Mouse (Mus musculus): ENCODE measurements around the gene Mrps18c. TPM values are rescaled to one million over a fixed set of nuclear protein-coding genes. Genes with fewer than 3 reads are reported as not detected.
A peak's percentile ranks its signal among the peaks of the same experiment; 100 is the strongest.

The Mrps18c gene
- polyA plus RNA-seq, 1 experiment: 142 TPM

DNA sequence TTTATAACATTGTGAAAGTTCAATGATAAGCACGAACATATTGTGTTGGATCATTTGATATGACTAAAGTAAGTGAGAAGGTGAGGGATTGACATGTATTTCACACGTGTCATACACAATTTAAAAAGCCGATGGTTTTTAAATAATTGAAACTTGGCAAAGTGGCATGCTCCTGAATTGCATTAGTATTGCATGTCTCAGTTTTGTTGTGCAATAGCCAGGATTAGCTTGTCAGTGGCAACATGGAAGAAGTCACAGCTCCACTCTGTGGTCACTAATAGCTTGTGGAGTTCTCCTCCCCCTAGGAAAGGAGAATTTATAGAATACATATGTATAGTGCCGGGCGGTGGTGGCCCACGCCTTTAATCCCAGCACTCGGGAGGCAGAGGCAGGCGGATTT is 22.9 kb downstream of the Mrps18c start:
- Histone ChIP-seq H3K4me3 (ENCODE audit: insufficient read depth, low read length) (no peak overlapping the region), H3K4me1 (ENCODE audit: control insufficient read depth, insufficient read depth, low read length) (peaks cover 3% of the 10 kb centered on the region; the same call in 1 of the 2 replicates), H3K27ac (ENCODE audit: insufficient read depth, low read depth, low read length) (no peak overlapping the region)
- TF ChIP-seq CTCF (IDR thresholded peaks at IDR 0.05; ENCODE audit: low read depth, low read length) (no peak), POLR2A (IDR thresholded peaks at IDR 0.05; ENCODE audit: borderline replicate concordance, low read depth, low read length) (no peak)

DNA sequence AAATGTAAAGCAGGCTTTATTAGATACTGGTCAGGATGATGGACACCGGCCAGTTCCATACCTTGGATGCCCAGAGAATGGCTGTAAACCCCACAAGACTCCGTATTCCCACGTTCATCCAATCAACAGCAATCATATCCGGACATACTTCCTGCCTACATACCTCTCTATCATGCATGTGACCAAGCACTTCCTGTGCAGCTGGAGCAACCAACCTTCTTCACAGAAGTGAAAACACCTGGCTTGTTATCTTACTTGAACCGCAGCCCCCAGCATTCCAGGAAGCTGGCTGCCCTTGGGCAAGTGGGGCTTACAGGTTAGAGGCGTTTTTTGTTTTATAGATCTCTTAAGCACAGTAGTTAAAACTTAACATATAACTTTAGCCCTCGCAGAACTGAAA is 24.4 kb downstream of the Mrps18c start:
- no peak for TF ChIP-seq CTCF (IDR thresholded peaks at IDR 0.05; ENCODE audit: low read depth, low read length)
- TF ChIP-seq POLR2A (IDR thresholded peaks at IDR 0.05; ENCODE audit: borderline replicate concordance, low read depth, low read length): no peak
- no peak overlapping the region for H3K4me3 ChIP-seq (ENCODE audit: insufficient read depth, low read length)
- H3K4me1 ChIP-seq (ENCODE audit: control insufficient read depth, insufficient read depth, low read length): peaks cover 3% of the 10 kb centered on the region; the same call in 1 of the 2 replicates

DNA sequence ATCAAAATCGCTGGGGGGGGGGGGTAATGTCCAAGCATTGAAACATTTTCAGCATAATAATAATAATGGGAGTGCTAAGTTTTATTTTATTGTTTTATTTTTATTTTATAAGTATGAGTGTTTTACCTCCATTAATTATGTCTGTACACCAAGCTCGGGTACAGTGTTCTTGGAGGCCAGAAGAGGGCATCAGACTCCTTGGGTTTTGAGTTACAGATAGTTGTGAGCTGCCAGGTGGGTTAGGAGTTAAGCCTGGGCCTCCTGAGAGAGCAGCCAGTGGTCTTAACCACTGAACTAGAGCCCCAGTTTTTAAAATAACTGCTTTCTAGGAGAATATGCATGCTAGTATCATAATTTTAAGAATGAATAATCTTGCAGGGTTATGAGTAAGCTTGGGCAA is 27.5 kb downstream of the Mrps18c start:
- TF ChIP-seq POLR2A (IDR thresholded peaks at IDR 0.05; ENCODE audit: borderline replicate concordance, low read depth, low read length) (no peak), CTCF (IDR thresholded peaks at IDR 0.05; ENCODE audit: low read depth, low read length) (peak; percentile 26; the same call in 1 of the 2 replicates)
- H3K27ac ChIP-seq (ENCODE audit: insufficient read depth, low read depth, low read length): no peak overlapping the region
- no peaks in the 10 kb centered on the region for H3K4me1 ChIP-seq (ENCODE audit: control insufficient read depth, insufficient read depth, low read length)
- H3K4me3 ChIP-seq (ENCODE audit: insufficient read depth, low read length): no peak overlapping the region

More for the DNA sequence above, 24.4 kb downstream of the Mrps18c start:
- H3K27ac ChIP-seq (ENCODE audit: insufficient read depth, low read depth, low read length): no peak overlapping the region

- no peak for TF ChIP-seq CTCF (IDR thresholded peaks at IDR 0.05; ENCODE audit: low read depth, low read length)
- no peak for TF ChIP-seq POLR2A (IDR thresholded peaks at IDR 0.05; ENCODE audit: borderline replicate concordance, low read depth, low read length)
- H3K27ac ChIP-seq (ENCODE audit: insufficient read depth, low read depth, low read length): no peak overlapping the region
- no peak overlapping the region for H3K4me3 ChIP-seq (ENCODE audit: insufficient read depth, low read length)
- H3K4me1 ChIP-seq (ENCODE audit: control insufficient read depth, insufficient read depth, low read length): no peaks in the 10 kb centered on the region
These were observed 28.1 kb downstream of the Mrps18c start for GRCm38 (mm10) chr5:100826531-100826930.

GRCm38 (mm10) chr5:100828701-100829100 is 30.3 kb downstream of the Mrps18c start:
- Histone ChIP-seq H3K4me1 (ENCODE audit: control insufficient read depth, insufficient read depth, low read length) (no peaks in the 10 kb centered on the region), H3K4me3 (ENCODE audit: insufficient read depth, low read length) (no peak overlapping the region), H3K27ac (ENCODE audit: insufficient read depth, low read depth, low read length) (no peak overlapping the region)
- TF ChIP-seq CTCF (IDR thresholded peaks at IDR 0.05; ENCODE audit: low read depth, low read length) (no peak), POLR2A (IDR thresholded peaks at IDR 0.05; ENCODE audit: borderline replicate concordance, low read depth, low read length) (no peak)

GRCm38 (mm10) chr5:100832680-100833079 is 34.3 kb downstream of the Mrps18c start:
- Histone ChIP-seq H3K4me3 (ENCODE audit: insufficient read depth, low read length) (no peak overlapping the region), H3K4me1 (ENCODE audit: control insufficient read depth, insufficient read depth, low read length) (no peaks in the 10 kb centered on the region), H3K27ac (ENCODE audit: insufficient read depth, low read depth, low read length) (no peak overlapping the region)
- TF ChIP-seq CTCF (IDR thresholded peaks at IDR 0.05; ENCODE audit: low read depth, low read length): no peak
- no peak for TF ChIP-seq POLR2A (IDR thresholded peaks at IDR 0.05; ENCODE audit: borderline replicate concordance, low read depth, low read length)

GRCm38 (mm10) chr5:100833841-100834240 is 35.4 kb downstream of the Mrps18c start:
- TF ChIP-seq CTCF (IDR thresholded peaks at IDR 0.05; ENCODE audit: low read depth, low read length) (no peak), POLR2A (IDR thresholded peaks at IDR 0.05; ENCODE audit: borderline replicate concordance, low read depth, low read length) (no peak)
- no peaks in the 10 kb centered on the region for H3K4me1 ChIP-seq (ENCODE audit: control insufficient read depth, insufficient read depth, low read length)
- H3K4me3 ChIP-seq (ENCODE audit: insufficient read depth, low read length): no peak overlapping the region
- no peak overlapping the region for H3K27ac ChIP-seq (ENCODE audit: insufficient read depth, low read depth, low read length)

DNA sequence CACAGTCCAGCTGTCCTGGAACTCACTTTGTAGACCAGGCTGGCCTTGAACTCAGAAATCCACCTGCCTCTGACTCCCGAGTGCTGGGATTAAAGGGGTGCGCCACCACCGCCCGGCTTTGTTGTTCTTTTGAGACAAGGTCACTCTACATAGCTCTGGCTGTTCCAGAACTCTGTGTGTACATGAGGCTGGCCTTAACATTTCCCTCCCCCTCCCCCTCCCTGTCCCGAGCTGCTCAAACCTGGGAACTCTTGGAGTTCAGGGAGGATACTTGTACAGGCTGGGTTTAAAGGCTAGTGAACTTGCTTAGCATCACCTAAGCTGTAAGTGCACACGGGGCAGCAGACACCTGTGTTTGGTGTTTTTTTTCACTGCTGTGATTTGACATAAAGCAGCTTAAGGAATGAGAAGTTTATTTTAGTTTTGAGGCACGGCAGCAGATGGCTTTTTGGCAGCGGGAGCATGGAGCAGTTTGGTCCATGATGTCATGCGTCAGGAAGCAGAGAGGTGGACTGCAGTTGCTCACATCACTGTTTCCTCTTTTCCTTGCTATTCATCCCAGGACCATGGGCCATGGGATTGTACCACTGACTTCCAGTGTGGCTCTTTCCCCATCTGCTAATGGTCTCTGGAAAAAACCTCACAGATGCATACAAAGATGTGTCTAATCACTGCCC is 37.6 kb downstream of the Mrps18c start:
- TF ChIP-seq CTCF (IDR thresholded peaks at IDR 0.05; ENCODE audit: low read depth, low read length) (no peak), POLR2A (IDR thresholded peaks at IDR 0.05; ENCODE audit: borderline replicate concordance, low read depth, low read length) (no peak)
- Histone ChIP-seq H3K4me1 (ENCODE audit: control insufficient read depth, insufficient read depth, low read length) (no peaks in the 10 kb centered on the region), H3K27ac (ENCODE audit: insufficient read depth, low read depth, low read length) (no peak overlapping the region), H3K4me3 (ENCODE audit: insufficient read depth, low read length) (no peak overlapping the region)

DNA sequence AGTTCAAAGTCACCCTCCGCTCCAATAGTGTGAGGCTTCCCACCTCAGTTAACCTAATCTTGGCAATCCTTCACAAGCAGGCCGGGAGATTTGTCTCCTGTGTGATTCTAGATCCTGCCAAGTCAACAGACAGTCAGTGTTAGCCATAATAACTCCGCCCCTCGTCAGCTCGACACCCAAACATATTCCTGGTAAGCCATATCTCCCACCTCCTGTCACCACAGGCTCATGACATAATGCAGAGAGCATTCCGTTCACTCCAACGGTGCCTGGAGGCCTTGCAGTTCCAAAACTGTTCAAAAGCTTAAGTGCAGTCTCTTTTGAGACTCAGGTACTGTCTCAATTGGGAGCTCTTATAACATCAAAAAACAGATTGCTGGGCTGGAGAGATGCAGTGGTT is 39.5 kb downstream of the Mrps18c start:
- Histone ChIP-seq H3K27ac (ENCODE audit: insufficient read depth, low read depth, low read length) (no peak overlapping the region), H3K4me1 (ENCODE audit: control insufficient read depth, insufficient read depth, low read length) (no peaks in the 10 kb centered on the region), H3K4me3 (ENCODE audit: insufficient read depth, low read length) (no peak overlapping the region)
- TF ChIP-seq CTCF (IDR thresholded peaks at IDR 0.05; ENCODE audit: low read depth, low read length): no peak
- TF ChIP-seq POLR2A (IDR thresholded peaks at IDR 0.05; ENCODE audit: borderline replicate concordance, low read depth, low read length): no peak

GRCm38 (mm10) chr5:100844485-100844884 is 46.1 kb downstream of the Mrps18c start:
- no peak overlapping the region for H3K4me3 ChIP-seq (ENCODE audit: insufficient read depth, low read length)
- TF ChIP-seq CTCF (IDR thresholded peaks at IDR 0.05; ENCODE audit: low read depth, low read length): no peak
- no peak for TF ChIP-seq POLR2A (IDR thresholded peaks at IDR 0.05; ENCODE audit: borderline replicate concordance, low read depth, low read length)

More at GRCm38 (mm10) chr5:100844485-100844884, 46.1 kb downstream of the Mrps18c start:
- H3K27ac ChIP-seq (ENCODE audit: insufficient read depth, low read depth, low read length): no peak overlapping the region
- H3K4me1 ChIP-seq (ENCODE audit: control insufficient read depth, insufficient read depth, low read length): peaks cover 2% of the 10 kb centered on the region; the same call in 1 of the 2 replicates

All from bone marrow macrophage, adult 2 months (primary cell).